Mouse (Mus musculus): ENCODE data around the gene Cyp27b1.
"Not testable (repeated sequence)": the region's sequence is repeated elsewhere in the genome, so short reads cannot be mapped to it uniquely, and the experiment has no call there.

Gene Cyp27b1

DNA sequence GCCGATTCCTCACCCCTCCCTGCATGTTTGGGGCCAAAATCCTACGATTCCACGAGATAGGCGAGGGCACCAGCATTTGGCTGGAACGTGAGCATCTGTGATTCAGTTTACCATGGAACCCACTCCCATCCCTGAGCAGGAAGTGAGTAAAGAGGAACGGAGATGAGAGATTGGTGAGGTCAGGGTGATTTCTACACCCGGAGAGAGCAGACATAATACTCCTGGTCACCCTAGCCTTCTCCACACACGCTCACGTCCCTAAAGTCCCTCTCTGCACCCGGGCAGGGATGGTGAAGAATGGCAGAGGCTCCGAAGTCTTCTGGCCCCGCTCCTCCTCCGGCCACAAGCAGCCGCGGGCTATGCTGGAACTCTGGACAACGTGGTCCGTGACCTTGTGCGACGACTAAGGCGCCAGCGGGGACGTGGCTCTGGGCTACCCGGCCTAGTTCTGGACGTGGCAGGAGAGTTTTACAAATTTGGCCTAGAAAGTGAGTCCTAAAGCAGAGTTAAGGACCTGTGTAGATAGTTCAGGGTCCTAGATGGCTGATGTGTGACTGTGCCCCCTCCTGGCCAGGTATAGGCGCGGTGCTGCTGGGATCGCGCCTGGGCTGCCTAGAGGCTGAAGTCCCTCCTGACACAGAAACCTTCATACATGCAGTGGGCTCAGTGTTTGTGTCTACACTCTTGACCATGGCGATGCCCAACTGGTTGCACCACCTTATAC lies 1.5 kb downstream of the Cyp27b1 start:
- no peak for DNase-seq (ENCODE audit: low spot score)

DNA sequence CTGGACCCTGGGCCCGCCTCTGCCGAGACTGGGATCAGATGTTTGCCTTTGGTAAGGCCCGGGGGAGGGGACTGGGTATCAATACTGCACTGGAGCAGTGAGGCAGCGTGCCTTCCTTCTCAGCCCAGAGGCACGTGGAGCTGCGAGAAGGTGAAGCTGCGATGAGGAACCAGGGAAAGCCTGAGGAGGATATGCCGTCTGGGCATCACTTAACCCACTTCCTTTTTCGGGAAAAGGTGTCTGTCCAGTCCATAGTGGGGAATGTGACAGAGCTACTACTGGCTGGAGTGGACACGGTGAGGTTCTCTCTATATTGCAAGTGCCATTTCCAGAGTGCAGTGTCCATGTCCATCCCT lies 2.0 kb downstream of the Cyp27b1 start:
- DNase-seq (ENCODE audit: low spot score): no peak

DNA sequence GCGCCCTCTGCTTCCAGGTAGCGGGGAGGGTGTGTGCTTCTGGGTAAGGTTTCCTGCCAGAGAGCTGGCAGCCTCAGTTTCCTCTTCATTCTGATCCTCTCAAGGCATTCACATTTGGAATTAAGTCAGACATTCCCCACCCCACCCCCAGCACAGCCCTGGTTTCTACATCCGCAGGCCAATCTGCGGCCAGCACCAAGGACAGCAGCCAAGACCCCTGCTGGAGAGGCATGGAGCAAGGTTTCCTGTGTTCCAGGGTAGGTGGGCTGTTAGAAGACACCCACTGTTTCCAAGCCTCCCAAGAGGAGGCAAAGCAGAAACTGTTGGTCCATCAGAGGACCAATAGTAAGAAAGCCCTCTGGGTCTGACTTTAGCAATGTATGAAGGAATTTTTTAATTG lies 6.6 kb downstream of the Cyp27b1 start:
- DNase-seq (ENCODE audit: low spot score): no peak

DNA sequence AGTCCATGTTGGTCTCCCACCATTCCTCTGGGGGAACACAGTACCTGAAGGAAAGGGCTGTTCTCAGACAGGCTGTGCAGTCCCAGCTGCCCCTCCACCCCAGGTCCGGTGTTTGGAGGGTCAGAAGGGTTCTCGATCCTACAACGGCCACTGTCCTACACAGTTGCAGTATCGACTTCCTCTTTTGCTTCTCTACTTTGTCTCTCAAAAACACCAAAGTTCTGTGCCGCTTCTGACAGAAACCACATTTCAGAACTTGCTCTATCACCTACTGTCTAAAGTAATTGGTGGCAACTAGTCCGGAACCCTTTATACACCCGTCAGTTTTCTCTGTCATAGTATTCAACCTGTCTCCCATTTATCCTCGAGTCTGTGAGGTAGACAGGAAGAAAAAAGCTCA lies 7.4 kb downstream of the Cyp27b1 start:
- no peak for DNase-seq (ENCODE audit: low spot score)

DNA sequence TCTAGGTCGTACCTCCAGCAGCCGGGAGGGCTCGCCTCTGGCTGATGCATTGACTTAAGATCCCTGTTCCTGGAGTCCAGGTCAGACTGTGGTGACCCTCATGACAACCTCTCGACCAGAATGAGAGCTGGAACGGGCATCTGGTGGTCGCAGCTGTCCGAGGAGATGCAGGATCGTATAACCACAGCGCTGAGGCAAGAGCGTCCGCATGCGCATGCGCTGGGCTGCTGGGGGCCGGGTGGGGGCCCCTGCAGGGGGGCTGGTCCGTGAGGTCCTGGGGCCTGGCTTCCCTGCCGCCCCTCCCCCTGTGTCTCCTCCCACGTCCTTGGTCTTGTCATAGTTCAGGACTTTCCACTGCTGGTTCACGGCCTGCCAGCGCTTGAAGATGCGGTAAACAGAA lies 8.4 kb downstream of the Cyp27b1 start:
- no peak for DNase-seq (ENCODE audit: low spot score)

DNA sequence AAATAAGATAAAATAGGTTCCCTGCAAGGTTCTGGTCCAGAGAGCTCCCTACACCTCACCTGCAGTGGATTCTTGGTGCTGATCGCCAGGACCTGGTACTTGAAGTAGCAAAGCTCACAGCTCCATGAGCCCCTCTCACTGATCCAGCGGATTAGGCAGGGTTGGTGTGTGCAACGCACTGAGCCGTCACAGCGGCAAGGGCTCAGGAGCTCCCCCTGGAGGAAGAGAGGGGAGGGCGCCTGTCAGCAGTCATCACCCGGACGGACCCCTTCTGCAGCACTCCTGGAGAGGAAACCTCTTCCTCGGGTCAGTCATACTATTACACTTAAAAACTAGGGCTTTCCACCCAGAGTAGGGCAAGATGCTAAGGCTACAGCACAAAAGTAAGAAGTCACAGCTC lies 10.1 kb downstream of the Cyp27b1 start:
- no peak for DNase-seq (ENCODE audit: low spot score)

DNA sequence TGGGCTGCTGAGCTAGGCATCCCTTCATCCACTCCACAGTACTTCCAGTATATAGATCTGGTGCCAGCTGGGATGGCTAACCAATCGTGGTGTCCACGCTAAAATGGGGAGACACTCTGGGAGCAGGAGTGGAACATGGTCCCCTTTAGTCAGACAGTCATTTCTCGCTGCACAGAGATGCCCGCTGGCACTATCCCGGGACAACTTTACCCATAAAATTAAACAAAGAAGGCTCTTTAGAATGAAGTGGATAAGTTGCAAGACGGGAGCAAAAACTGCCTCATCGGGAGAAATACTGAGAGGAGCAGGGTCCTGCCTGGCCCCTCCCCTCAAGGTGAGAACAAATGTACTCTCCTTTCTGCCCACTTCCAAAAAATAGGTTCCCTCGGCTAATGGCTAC lies 10.7 kb downstream of the Cyp27b1 start:
- no peak for DNase-seq (ENCODE audit: low spot score)

DNA sequence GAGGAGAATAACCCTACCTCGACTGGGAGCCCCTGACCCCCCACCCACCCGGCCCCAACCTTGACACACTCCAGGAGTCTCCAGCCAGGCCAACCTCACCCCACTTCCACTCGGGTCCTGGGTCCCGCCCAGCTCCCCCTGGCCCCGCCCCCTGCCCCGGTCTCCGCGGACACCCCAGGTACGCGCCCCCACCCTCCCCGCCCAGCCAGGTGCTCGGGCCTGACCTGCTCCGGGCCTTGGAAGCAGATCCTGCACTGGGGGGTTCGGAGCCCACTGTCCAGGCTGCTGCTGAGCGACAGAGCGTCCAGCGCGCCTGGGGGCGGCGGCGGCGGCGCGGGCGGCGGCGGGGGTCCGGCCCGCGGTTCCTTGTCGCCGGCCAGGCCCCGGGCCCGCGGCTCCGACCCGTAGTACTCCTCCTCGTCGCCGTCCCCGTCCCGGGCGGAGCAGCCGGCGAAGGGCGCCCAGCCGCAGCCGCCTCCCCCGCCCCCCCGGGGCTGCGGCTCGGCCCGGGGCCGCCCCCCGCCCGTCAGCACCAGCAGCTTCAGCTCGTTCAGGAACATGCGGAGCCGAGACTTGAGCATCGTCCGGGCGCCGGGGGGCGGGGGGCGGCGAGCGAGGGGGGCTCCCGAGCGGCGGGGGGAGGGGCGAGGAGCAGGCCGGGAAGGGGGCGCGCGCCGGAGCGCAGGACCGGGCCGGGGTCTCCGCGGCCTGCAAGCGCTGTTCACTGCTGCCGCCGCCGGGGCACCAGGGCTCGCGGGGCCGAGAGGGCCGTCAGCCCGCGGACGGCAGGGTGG lies 11.3 kb downstream of the Cyp27b1 start:
- DNase-seq (ENCODE audit: low spot score): no peak

DNA sequence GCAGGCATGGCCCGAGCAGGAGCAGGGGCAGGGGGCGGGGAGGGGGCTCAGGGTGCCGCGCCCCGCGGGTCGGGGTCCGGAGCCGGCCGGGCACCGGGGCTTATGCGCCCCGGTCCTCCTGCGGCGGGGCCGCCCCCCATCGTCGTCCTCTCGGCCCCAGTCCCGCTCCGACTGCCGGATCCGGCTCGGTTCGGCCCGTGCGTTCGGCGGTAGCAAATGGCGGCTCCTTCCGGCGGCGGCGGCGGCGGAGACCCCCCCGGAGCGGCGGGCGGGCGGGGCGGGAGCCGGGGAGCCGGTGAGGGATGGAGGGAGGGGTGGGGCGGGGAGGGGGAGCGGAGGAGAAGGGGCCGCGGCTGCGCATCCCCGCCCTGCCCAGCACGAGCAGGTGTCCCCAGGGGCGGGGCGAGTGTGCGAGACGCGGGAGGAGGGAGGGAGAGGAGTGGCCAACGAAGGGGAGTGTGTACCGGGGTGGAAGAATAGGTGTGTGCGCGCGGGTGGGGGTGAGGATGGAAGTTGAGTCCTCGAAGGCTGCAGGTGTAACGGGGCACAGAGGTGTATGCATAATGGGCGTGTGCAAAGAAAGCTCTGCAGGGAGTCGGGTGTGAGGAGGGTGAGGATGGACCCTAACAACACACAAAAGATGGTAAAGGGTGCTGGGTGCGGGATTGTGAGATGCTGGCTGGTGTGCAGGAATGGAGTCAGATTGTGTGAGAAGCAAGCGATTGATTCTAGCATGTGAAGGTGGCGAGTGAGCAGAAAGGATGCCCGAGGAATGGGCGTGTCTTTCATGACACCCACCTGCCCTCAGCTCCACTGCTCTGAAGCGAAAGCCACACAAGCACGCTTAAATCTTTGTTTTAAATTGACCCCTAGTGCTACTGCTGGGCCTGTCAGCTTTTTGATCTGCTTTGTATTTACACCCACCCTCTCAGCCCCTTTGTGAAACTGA lies 12.2 kb downstream of the Cyp27b1 start, which contains the start of gene March9:
TSS of gene March9 (minus strand) at position 217 of the 949 bp plus-strand sequence.
- no peak for DNase-seq (ENCODE audit: low spot score)

DNA sequence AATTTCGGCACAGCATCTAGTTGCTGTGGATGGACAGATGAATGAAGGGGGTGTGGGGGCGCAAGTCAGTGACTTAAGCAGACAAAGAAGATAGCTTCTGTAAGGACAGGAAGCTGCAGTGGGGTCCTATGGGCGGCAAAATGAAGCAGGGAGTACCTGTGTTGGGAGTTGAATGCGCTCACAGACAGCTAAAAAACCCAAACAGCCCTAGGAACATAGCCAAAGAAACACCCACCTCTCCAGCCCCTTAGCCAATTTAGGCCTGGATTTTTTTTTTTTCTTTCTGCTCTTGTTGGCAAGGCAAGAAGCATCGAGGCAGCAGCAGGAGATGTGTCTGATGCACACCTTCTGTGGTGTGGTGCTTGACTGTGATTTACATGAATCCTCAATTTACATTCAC lies 13.0 kb downstream of the Cyp27b1 start:
- DNase-seq (ENCODE audit: low spot score): no peak

DNA sequence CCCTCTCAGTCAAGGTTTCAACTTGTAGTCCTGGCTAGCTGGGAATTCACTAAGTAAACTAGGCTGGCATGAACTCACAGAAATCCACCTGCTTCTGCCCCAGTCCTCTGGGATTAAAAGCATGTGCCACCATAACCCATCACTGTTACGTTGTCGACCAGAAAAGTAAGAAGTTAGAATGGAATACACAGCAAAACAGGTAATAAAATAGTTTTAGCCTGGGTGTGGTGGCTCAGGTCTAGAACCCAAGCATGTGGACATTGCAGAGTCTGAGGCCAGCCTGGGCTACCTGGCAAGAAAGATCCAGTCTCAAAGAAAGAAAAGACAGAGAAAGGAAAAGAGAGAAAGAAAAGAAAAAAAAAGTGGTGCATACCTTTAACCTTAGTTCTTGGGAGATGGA lies 13.5 kb downstream of the Cyp27b1 start:
- DNase-seq (ENCODE audit: low spot score): no peak

DNA sequence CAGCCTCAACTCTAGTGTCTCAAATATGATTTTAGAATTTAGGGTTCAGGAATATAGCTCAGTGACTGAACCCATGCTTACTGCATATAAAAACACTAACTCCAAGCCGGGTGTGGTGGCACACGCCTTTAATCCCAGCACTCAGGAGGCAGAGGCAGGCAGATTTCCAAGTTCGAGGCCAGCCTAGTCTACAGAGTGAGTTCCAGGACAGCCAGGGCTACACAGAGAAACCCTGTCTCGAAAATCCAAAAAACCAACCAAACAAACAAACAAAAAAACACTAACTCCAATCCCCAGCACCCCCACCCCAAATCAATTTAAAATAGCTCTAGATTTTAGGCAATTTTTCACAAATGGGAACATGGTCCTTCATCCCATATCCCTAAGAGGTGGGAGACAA lies 14.1 kb downstream of the Cyp27b1 start:
- not testable (repeated sequence) for DNase-seq (ENCODE audit: low spot score)

DNA sequence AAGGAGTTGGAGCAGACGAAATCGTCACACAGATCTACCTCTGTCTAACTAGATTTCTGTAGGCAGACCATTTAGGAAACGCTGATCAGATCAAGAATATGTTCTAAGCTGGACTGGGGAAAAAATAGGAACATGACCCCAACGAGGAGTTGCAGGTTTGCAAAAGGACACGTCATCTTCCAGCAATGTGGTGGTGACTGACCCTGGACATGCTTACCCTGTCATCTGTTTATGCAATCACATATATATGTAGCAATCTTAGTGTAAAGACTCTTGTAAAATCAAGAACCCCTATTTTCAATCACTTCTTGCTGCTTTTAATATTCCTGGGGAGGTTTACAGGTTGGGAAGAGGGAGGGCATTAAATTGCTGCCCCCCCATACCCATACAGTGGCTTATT lies 14.5 kb downstream of the Cyp27b1 start:
- DNase-seq (ENCODE audit: low spot score): no peak

DNA sequence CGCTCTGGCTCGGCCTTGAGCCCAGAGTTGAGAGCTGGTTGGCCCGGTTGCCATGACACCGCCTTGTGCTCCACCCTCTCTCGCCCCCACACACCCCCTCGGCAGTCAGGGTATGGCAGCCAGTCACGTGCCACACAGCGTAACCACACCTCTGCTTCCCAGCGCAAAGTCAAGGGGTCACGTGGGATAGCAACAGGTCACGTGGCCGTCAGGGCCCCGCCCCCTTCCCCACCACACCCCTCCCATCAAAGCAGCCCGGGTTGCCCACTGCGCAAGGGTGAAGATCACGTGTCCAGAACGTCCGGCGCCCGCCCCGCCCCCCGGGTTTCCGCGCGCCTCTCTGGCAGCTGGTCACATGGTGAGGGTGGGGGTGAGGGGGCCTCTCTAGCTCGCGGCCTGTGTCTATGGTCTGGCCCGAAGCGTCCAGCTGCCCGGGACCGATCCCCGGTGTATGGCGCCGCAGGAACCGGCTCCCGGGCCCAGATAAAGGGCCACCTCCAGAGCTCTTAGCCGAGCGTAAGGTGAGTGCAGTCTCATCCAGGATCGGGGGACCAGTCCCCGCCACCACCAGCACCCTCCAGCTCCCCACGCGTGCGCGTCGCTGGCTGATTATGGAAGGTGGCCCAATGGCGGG lies 15.3 kb downstream of the Cyp27b1 start, which contains the start of gene Cdk4:
TSS of gene Cdk4 (plus strand) at position 296 of the 634 bp plus-strand sequence.
- peak; percentile 98 for DNase-seq (ENCODE audit: low spot score)

DNA sequence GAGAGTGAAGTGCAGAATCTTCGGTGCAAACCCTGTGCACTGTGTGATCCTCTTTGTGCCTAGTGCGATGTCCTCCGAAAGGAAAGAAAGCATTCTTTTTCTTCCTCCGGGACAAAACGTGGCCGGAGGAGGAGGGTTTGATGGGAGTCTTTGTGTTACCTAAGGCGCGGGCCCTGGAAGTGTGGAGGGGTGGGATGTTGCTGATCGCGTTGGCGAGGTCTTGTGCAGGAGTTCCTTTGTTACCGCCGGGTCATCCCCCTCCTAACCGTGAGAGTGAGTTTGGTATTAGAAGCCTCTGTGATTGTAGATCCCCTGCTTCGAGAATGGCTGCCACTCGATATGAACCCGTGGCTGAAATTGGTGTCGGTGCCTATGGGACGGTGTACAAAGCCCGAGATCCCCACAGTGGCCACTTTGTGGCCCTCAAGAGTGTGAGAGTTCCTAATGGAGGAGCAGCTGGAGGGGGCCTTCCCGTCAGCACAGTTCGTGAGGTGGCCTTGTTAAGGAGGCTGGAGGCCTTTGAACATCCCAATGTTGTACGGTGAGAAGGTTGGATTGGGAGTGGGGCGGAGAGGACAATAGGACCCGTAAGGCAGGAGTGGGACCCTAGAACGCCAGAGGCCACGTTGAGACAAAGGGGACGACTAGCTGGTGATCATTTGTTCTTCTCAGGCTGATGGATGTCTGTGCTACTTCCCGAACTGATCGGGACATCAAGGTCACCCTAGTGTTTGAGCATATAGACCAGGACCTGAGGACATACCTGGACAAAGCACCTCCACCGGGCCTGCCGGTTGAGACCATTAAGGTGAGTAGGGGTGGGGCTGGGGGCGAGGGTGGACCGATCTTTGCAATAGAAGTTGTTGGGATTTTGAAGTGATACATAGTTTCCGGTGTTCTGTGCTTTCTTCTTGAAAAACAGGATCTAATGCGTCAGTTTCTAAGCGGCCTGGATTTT lies 16.1 kb downstream of the Cyp27b1 start:
- no peak for DNase-seq (ENCODE audit: low spot score)

DNA sequence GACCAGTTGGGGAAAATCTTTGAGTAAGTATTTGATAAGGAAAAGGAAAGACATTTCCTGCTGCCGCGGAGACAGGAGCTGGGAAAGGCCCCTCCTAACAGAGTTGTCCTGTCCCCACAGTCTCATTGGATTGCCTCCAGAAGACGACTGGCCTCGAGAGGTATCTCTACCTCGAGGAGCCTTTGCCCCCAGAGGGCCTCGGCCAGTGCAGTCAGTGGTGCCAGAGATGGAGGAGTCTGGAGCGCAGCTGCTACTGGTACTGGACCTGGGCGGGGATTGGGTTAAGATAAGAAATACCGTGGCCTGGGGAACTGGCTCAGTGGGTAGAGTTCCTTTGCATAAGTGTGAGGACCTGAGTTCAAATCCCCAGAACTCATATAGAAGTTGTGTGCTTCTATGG lies 17.9 kb downstream of the Cyp27b1 start:
- no peak for DNase-seq (ENCODE audit: low spot score)

DNA sequence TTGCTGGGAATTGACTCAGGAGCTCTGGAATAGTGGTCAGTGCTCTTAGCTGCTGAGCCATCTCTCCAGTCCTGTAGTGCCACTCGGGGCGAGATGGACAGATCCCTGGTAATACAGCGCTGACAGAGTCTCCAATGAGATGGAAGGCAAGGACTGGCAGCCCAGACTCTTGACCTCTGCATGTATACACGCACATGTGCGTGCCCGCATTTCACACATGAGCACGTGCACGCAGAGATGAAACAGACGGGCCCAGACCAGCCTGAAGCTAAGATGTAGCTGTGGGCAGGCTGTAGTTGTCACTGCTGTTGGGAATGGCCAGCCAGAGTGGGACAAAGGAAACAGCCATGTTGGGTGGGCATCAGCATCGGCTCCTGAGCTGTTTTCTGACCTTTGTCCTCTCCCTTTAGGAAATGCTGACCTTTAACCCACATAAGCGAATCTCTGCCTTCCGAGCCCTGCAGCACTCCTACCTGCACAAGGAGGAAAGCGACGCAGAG lies 18.5 kb downstream of the Cyp27b1 start:
- no peak for DNase-seq (ENCODE audit: low spot score)

DNA sequence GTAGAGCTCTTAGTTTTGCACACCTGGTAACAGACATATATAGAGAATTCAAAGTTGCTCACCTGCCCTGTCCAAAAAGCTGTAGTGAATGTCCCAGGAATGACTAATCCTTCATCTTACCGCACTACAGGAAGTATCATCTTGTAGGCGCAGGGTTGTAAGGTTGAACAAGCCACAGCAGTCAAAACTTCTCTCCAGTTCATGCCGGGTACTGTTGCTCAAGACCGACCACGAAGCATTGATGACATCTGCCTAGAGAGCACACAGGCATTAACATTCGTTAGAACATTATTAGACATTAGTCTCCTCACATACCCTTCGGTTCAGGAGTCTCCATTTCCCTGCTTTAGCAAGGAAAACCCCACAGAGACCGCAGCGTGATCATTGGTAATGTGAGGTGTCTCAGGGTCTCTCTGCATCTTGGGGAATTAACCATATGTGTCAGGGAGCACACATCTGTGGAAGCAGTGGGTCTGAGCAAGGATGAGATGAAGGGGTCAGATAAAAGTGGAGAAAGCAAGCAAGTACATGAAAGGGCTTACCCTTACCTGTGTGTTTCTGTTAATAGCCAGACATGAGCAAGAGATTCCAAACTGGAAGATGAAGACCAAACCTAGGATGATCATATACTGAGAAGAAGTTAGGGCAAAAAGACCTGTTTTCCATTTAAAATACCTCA lies 20.4 kb downstream of the Cyp27b1 start:
- DNase-seq (ENCODE audit: low spot score): no peak

DNA sequence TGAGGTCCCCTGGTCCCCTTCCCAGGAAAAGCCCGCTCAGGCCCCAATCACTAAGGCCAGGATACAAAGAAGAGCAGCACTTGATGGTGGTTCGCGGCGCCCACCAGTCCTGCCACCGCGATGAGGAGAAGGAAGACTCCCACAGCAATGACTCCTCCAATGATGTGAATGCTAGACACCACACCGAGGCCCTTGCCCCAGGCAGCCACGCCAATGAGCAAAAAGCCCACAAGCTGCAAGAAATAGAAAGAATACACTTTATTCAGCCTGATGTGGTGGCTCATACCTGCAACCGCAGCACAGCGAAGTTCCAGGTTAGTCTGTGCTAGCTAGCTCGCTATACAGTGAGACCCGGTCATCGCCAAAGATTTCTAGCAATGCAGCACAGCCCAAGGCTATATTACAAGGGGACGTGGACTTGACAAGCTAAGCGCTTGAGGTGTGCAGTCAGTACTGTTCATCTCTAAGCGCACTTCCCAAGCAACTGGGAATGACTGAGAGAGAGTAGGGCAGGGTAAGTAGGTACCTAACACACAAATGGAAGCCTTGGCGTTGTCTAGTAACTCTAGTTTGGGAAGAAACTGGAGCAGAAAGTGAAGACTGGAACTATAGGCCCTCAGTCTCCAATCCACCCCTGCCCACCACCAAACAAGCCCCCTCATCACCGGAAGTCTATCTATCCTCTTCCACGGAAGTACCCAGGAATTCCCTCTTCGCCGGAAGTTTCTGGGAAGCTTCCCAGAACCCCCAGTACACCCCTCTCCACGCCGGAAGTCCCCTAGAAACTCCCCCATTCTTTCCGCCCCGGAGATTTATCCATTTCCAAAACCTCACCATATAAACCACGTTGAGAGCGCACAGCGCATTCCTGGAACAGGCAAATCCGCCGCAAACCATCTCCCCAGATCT lies 21.5 kb downstream of the Cyp27b1 start:
- peak; percentile 38 for DNase-seq (ENCODE audit: low spot score)
